Mouse (Mus musculus): ENCODE data around the gene Oas1a.
"Not testable (repeated sequence)": the region's sequence is repeated elsewhere in the genome, so short reads cannot be mapped to it uniquely, and the experiment has no call there.

Oas1a gene

DNA sequence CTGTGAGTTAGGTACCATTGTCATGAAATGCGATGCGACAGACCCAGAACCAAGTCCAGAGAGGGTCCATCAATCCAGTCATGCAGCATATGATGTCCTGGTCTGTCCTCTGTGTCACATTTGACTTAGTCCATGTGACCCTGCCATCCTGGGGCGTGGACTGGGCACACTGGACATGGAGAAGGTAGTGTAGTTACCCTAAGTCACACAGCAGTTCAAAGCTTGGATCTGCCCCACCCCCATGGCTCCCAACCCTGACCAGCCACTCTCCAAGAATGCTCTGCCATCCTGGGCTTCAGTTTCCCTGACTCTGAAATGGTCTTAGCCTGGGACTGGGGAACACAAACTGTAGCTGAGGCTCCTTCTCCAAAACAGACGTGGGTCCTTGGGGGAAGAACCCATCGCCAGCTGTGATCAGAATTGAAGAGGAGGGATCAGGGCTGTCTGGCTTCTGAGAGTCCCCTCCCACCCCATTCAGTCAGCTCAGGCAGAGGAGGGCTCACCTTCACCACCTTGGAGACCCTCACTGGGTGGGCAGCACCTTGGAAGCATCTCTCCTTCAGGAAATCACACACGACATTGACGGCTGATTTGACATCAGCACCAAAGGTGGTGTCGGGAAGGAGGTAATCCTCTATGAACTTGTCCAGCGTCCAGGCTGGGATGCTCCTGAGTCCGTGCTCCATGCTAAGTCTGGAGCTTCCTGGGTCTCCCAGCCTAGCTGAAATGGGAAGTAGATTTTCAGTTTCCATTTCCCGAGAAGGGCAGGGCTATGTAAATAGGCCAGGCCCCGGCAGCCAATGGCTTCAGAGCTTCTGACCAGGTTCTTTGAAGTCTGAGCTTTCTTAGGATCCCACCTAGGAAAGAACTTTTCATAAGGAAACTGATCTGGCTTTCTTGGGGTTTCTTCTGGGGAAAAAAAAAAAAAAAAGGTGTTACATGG is at the start of gene Oas1a:
Gene Oas1a, minus strand, starts transcription at position 731 of the 943 bp plus-strand sequence.
- not testable (repeated sequence) for DNase-seq (ENCODE audit: low spot score)

DNA sequence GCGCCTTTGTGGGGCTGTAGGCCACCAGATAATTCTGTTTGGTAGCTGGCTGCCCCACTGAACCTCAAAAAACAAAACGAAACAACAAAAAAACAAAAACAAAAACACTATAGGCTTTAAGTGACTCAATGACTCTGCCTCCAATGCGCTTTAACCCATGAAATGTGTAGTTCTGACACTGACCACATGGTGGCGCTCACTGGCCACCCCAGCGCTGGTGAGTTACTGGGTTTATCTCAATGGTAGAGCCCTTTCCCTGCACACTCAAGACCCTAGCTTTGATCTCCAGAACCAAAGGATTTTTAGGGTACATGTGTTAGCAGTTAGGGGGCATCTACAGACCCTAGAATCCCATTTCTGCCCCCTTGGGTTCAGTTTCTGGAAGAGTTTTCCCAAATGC is 46.7 kb upstream of the Oas1a start:
- DNase-seq (ENCODE audit: low spot score), result no peak

- DNase-seq (ENCODE audit: low spot score), result no peak
Observed at GRCm38 (mm10) chr5:120952242-120952770, 45.0 kb upstream of the Oas1a start.

- DNase-seq (ENCODE audit: low spot score), result no peak
Observed at GRCm38 (mm10) chr5:120942076-120942475, 34.8 kb upstream of the Oas1a start.

GRCm38 (mm10) chr5:120938586-120938985 is 31.3 kb upstream of the Oas1a start:
- no peak for DNase-seq (ENCODE audit: low spot score)

GRCm38 (mm10) chr5:120937841-120938240 is 30.5 kb upstream of the Oas1a start:
- DNase-seq (ENCODE audit: low spot score), result no peak

DNA sequence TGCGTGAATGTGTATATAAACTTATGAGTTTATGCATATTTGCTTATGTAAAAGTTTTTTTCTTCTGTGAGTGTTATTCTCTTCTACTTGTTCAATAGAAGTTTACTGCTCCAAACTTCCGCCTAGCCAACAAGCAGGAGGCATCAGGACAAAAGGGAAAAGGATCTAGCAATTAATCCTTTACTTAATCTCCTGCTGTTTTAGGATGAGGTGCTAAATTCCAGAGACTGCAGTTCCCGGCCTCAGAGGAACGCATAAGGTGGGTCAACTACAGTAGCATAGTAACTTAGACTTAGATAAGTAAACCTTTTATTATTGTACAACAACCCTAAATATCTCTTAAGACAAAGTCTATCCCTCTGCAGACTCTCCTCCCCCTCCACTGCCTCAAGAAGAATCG is 26.6 kb upstream of the Oas1a start:
- no peak for DNase-seq (ENCODE audit: low spot score)

DNA sequence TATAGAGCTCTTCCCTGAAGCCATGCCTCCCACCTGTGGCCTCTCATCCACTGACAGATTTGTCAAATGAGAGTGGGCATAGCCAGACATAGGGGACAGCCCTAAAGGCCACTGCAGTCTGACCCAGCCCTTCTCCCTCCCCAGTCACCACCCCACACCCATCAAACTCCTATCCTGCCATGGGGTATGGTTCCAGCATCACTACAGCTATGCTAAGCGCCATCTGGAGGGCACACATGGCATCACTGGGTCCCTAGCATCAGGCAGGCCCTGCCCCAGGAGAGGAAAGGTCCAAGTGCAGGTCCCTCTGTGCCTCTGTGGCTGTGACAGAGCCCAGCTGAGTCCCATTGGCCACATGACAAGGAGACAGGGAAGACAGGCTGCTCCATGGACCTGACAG is 19.7 kb upstream of the Oas1a start:
- DNase-seq (ENCODE audit: low spot score), result no peak

GRCm38 (mm10) chr5:120926311-120926710 is 19.0 kb upstream of the Oas1a start:
- DNase-seq (ENCODE audit: low spot score), result not testable (repeated sequence)

DNA sequence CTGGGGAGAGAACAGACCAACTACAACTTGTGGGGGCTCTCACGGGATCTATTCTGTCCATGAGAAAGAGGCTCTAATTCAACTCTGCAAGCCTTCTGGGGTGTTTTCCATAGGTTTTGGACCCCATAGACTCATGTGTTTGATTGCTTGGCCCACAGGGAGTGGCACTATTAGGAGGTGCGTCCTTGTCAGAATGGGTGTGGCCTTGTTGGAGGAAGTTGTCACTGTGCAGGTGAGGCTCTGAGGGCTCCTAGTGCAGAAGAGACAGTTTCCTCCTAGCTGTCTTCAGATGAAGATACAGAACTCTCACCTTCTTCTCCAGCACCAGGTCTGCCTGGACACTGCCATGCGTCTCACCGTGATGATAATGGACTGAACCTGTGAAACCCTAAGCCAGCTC is 17.2 kb upstream of the Oas1a start:
- DNase-seq (ENCODE audit: low spot score), result not testable (repeated sequence)

- no peak for DNase-seq (ENCODE audit: low spot score)
Observed at GRCm38 (mm10) chr5:120923969-120924368, 16.6 kb upstream of the Oas1a start.

GRCm38 (mm10) chr5:120920296-120920695 is 13.0 kb upstream of the Oas1a start:
- no peak for DNase-seq (ENCODE audit: low spot score)

GRCm38 (mm10) chr5:120919156-120919935 is 12.0 kb upstream of the Oas1a start:
- not testable (repeated sequence) for DNase-seq (ENCODE audit: low spot score)

GRCm38 (mm10) chr5:120914204-120914603 is 6.9 kb upstream of the Oas1a start, which contains the start of gene Oas1d:
Gene Oas1d (plus strand): TSS chr5:120914536.
- DNase-seq (ENCODE audit: low spot score), result not testable (repeated sequence)

GRCm38 (mm10) chr5:120908196-120908920 is 1.0 kb upstream of the Oas1a start:
- no peak for DNase-seq (ENCODE audit: low spot score)

- DNase-seq (ENCODE audit: low spot score), result no peak
Observed at GRCm38 (mm10) chr5:120902056-120902455, 5.3 kb downstream of the Oas1a start.

DNA sequence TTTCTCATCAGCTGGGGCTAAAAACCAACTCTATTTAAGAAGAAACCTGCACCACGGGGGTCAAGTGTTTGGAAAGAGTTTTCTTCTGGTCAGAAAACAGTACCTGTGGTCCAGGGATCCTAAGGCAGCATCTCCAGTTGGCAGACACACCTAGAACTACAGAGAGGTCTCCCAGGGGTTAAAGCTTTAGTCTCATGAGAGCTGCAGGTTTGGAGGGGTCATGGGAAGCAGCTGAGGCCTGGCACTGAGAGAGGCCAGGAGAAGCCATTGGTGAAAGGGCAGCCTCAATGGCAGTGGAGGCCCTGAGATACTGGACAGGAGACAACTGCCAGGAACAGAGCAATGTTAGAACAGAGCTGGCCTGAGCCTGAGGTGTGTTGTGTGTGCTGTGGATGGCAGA is 6.7 kb downstream of the Oas1a start:
- no peak for DNase-seq (ENCODE audit: low spot score)

DNA sequence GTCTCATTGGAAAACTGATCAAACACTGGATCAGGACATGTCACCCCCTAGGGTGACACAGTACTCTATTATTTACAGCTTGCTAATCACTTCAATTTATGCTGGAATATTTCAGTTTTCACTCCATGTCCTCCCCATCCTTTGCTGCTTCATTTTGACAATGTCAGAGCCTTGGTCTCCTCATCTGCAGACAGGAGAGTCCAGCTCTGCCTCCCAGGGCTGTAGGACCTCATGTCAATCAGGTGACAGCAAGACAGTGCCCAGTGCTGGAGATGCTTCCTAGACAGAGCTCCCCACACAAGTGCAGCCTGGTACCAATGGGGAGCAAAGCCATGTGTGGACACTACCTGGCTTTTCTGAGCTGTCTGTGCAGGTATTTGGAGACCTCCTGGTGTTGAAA is 8.6 kb downstream of the Oas1a start:
- DNase-seq (ENCODE audit: low spot score), result no peak

- no peak for DNase-seq (ENCODE audit: low spot score)
Observed at GRCm38 (mm10) chr5:120898307-120898706, 9.0 kb downstream of the Oas1a start.

- no peak for DNase-seq (ENCODE audit: low spot score)
Observed at GRCm38 (mm10) chr5:120895231-120895900, 12.0 kb downstream of the Oas1a start.

- not testable (repeated sequence) for DNase-seq (ENCODE audit: low spot score)
Observed at GRCm38 (mm10) chr5:120894692-120895091, 12.6 kb downstream of the Oas1a start.
